Comparison of ENCODE assay signal across 15 mouse cellular contexts in the genomic region with DNA sequence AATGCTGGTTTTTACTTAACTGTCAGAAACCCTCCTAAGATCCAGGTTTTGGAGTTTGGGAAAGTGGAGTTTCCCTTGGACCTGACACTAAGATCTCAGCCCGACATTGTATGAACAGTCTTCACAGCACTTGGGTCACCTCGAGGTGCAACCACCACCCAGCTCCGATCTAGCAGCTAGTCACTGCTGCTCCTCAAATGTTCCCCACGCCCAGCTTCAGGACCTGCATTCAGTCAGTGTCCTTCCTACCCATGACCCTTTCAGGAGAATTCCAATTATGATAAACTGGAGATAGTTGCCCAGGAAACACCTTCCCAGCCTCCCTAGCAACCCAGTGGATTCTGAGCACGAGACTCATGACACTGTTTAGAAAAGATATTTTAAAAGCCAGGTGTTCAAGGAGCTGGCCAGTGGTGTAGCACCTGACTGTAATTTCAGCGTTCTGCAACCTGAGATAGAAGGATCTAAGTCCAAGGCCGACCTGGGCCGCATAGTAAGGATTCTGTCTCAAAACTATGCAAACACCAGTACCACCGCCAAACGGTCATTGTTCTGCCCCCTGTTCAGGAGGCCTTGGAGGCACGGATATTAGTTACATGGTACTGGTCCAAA.
"Had no signal": no experiment of that assay in that cellular context is flagged by ENCODE, and none has a peak within 500 bp of the region (broad histone marks: within the 10 kb centered on the region; RNA-seq: fewer than 3 reads in every experiment).

No protein-coding gene starts in this region.

- H3K4me1 ChIP-seq: limb, embryonic 12.5 days; neural tube, embryonic 13.5 days had no signal

- H3K9ac ChIP-seq: limb, embryonic 12.5 days; liver, embryonic 13.5 days; liver, postnatal 0 days; neural tube, embryonic 13.5 days had no signal

- ATAC-seq: liver, postnatal 0 days; lung, postnatal 0 days; midbrain, embryonic 16.5 days had no signal

- H3K27me3 ChIP-seq: limb, embryonic 12.5 days; liver, embryonic 13.5 days; neural tube, embryonic 13.5 days had no signal

- H3K4me3 ChIP-seq: layer of hippocampus, adult 2 months; limb, embryonic 12.5 days; liver, embryonic 13.5 days; neural tube, embryonic 13.5 days had no signal

- H3K4me2 ChIP-seq: limb, embryonic 12.5 days; liver, embryonic 13.5 days; midbrain, embryonic 11.5 days; neural tube, embryonic 13.5 days had no signal

- DNase-seq: kidney, adult 8-10 months; kidney, postnatal 36 days; liver; liver, embryonic 13.5 days; liver, postnatal 0 days; lung, postnatal 36 days; retina, postnatal 1 day; thymus, postnatal 14 days had no signal

- H3K9me3 ChIP-seq: limb, embryonic 12.5 days; liver, embryonic 13.5 days; neural tube, embryonic 13.5 days had no signal

- H3K27ac ChIP-seq: kidney, postnatal 0 days; limb, embryonic 12.5 days; liver, embryonic 13.5 days; neural tube, embryonic 13.5 days had no signal

- H3K36me3 ChIP-seq: limb, embryonic 12.5 days; liver, embryonic 13.5 days; neural tube, embryonic 13.5 days had no signal
